Mouse (Mus musculus) embryonic facial prominence, embryonic 14.5 days (tissue): ENCODE data around the gene Fam19a5. TPM values are rescaled to one million over a fixed set of nuclear protein-coding genes. Genes with fewer than 3 reads are reported as not detected.
A peak's percentile ranks its signal among the peaks of the same experiment; 100 is the strongest.

Source experiments
- ATAC-seq: fragments of 200-750 bp; cut with Nextera tagmentation; 2 replicates; pipeline ENCODE4 v1.8.0; 2017; ENCODE audit warnings: low read depth, moderate number of reproducible peaks, moderate TSS enrichment
- DNase-seq: peaks from one replicate; pipeline ENCODE4 v3.0.0-alpha.2; 2015; ENCODE audit warnings: low spot score
- H3K27ac ChIP-seq: fragments of 300-500 bp; sonication (generic); replicated peaks from 2 replicates; pipeline ENCODE4 v1.5.1; 2014; ENCODE audit warnings: low read depth, mild to moderate bottlenecking, low read length, moderate library complexity
- H3K27me3 ChIP-seq: fragments of 300-500 bp; sonication (generic); replicated peaks from 2 replicates; pipeline ENCODE4 v1.6.1; 2014; ENCODE audit warnings: low read length; ENCODE audit not compliant: control insufficient read depth, insufficient read depth
- H3K36me3 ChIP-seq: fragments of 300-500 bp; sonication (generic); 2 replicates; pipeline ENCODE4 v1.6.1; 2014; ENCODE audit warnings: low read length, mixed read lengths; ENCODE audit not compliant: control insufficient read depth, insufficient read depth
- H3K4me1 ChIP-seq: fragments of 300-500 bp; sonication (generic); 2 replicates; pipeline ENCODE4 v1.6.1; 2014; ENCODE audit warnings: antibody characterized with exemption, low read length; ENCODE audit not compliant: control insufficient read depth, insufficient read depth
- H3K4me2 ChIP-seq: fragments of 300-500 bp; sonication (generic); 2 replicates; pipeline ENCODE4 v1.6.1; 2014; ENCODE audit warnings: low read depth, mild to moderate bottlenecking, low read length, moderate library complexity, mixed read lengths
- H3K4me3 ChIP-seq: fragments of 300-500 bp; sonication (generic); 2 replicates; pipeline ENCODE4 v1.5.1; 2014; ENCODE audit warnings: low read depth, mild to moderate bottlenecking, low read length
- H3K9ac ChIP-seq: fragments of 300-500 bp; sonication (generic); 2 replicates; pipeline ENCODE4 v1.6.1; 2014; ENCODE audit warnings: low read depth, mild to moderate bottlenecking, low read length, moderate library complexity, mixed read lengths
- H3K9me3 ChIP-seq: fragments of 300-500 bp; sonication (generic); 2 replicates; pipeline ENCODE4 v1.6.1; 2016; ENCODE audit warnings: low read length; ENCODE audit not compliant: control insufficient read depth
- WGBS: fragments of 180-500 bp; shearing (Covaris S2); extraction: QIAGEN DNeasy Blood & Tissue Kit; methylation state at CpG from one replicate; pipeline ENCODE4 v1.1.7; 2014; 5-methylcytosine and 5-hydroxymethylcytosine counted together
- polyA plus RNA-seq: library from polyadenylated mRNA; unstranded; fragments of >200 nt; fragmentation: Nextera tagmentation; extraction: Ambion mirVana; gene quantifications from 2 replicates; pipeline ENCODE4 v1.2.1, GENCODE M21; 2014

Gene Fam19a5
- polyA plus RNA-seq, 1 experiment from 2014 or later, result 4.7 TPM

- ATAC-seq (no peak), DNase-seq (no peak)
- H3K27ac ChIP-seq, result no peak overlapping the region
- no peak overlapping the region for H3K4me2 ChIP-seq
- H3K36me3 ChIP-seq, result no peaks in the 10 kb centered on the region
- no peaks in the 10 kb centered on the region for H3K4me1 ChIP-seq
- no peaks in the 10 kb centered on the region for H3K9me3 ChIP-seq
- no peak overlapping the region for H3K9ac ChIP-seq
- no peaks in the 10 kb centered on the region for H3K27me3 ChIP-seq
- WGBS, result 40% methylated on average over 4 of the region's 4 CpGs
- H3K4me3 ChIP-seq, result no peak overlapping the region
Measured at GRCm38 (mm10) chr15:87711790-87712189, 167.7 kb downstream of the Fam19a5 start.

GRCm38 (mm10) chr15:87712221-87712620 lies 168.1 kb downstream of the Fam19a5 start:
- DNase-seq (no peak), ATAC-seq (no peak)
- H3K4me1 ChIP-seq, result no peaks in the 10 kb centered on the region
- H3K9me3 ChIP-seq, result no peaks in the 10 kb centered on the region
- no peak overlapping the region for H3K4me3 ChIP-seq
- no peaks in the 10 kb centered on the region for H3K36me3 ChIP-seq
- H3K4me2 ChIP-seq, result no peak overlapping the region
- H3K27me3 ChIP-seq, result no peaks in the 10 kb centered on the region
- H3K9ac ChIP-seq, result no peak overlapping the region
- WGBS, result 75% methylated on average over 8 of the region's 8 CpGs
- no peak overlapping the region for H3K27ac ChIP-seq

DNA sequence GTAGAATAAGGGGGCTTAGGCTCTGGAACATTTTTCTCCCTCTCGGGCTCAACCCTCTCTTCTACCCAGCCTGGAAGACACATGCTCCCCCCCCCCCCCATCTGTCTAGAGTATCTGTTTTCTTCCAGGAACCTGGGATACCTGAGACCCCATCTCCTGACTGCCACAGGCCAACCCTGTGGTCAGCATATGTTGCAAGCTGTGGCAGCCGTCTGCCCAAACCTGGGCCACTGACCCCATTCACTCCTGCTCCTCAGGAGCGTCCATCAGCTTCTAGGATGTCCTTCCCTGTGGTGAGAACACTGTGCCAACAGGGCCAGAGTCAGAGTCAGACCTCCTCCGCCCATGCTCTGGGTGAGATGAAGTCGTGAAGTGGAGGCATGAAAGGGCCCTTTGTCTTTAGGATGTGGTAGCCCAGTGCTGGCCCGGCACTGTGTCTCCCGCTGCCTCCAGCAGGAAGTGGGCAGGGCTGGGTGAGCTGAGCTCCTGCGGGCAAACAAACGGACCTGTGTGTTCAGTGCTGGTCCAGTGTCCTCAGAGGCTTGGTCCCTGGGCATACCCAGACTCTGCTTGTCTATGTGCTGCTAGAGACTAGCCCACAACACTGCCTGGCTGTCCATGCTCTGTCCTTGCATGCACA lies 171.1 kb downstream of the Fam19a5 start:
- Histone ChIP-seq H3K9ac (no peak overlapping the region), H3K27me3 (no peaks in the 10 kb centered on the region), H3K27ac (no peak overlapping the region), H3K4me3 (no peak overlapping the region), H3K36me3 (no peaks in the 10 kb centered on the region), H3K4me2 (no peak overlapping the region), H3K9me3 (no peaks in the 10 kb centered on the region), H3K4me1 (no peaks in the 10 kb centered on the region)
- peak; percentile 84 for ATAC-seq
- DNase-seq, result peak; percentile 46
- WGBS, result 28% methylated on average over 9 of the region's 9 CpGs

GRCm38 (mm10) chr15:87717056-87717455 lies 173.0 kb downstream of the Fam19a5 start:
- Histone ChIP-seq H3K36me3 (no peaks in the 10 kb centered on the region), H3K9ac (no peak overlapping the region), H3K4me3 (no peak overlapping the region), H3K4me2 (no peak overlapping the region), H3K27ac (no peak overlapping the region), H3K9me3 (no peaks in the 10 kb centered on the region), H3K4me1 (no peaks in the 10 kb centered on the region), H3K27me3 (no peaks in the 10 kb centered on the region)
- ATAC-seq (peak; percentile 62; the same call in 1 of the 2 replicates), DNase-seq (peak; percentile 24)
- 38% methylated on average over 5 of the region's 5 CpGs for WGBS

GRCm38 (mm10) chr15:87723455-87723986 lies 179.4 kb downstream of the Fam19a5 start:
- Histone ChIP-seq H3K4me3 (no peak overlapping the region), H3K36me3 (no peaks in the 10 kb centered on the region), H3K4me1 (no peaks in the 10 kb centered on the region), H3K9me3 (no peaks in the 10 kb centered on the region), H3K9ac (no peak overlapping the region), H3K4me2 (no peak overlapping the region), H3K27me3 (no peaks in the 10 kb centered on the region), H3K27ac (no peak overlapping the region)
- ATAC-seq (no peak), DNase-seq (peak; percentile 11)
- 70% methylated on average over 5 of the region's 5 CpGs for WGBS

DNA sequence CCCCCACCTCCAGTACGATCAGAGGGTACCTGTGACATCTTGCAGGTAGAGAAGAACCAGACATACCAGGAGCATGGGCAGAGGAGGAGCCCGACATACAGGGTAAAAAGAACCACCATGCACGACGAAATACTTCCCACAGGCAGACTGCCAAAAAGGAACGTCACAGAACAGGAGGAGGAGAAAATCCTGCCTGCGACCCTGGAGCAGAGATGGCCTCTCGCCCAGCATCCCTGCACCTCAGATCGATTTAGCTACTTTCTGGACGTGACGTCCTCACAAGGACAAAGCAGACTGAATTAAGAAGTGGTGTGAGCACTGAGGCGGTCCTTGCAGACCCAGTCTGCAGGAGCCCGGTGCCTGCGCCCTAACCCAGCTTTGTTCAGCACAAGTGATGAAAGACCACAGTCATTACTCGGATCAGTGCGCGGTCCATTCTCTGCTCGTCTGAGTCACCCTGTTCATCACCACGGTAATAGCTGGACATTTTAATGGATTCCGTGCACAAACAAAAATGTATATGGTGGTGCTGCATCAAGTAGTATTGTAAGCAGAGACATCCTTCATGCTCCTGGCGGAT lies 182.6 kb downstream of the Fam19a5 start:
- peak; percentile 7 for DNase-seq
- Histone ChIP-seq H3K27ac (no peak overlapping the region), H3K4me2 (no peak overlapping the region), H3K4me1 (no peaks in the 10 kb centered on the region), H3K27me3 (no peaks in the 10 kb centered on the region), H3K4me3 (no peak overlapping the region), H3K9ac (no peak overlapping the region), H3K9me3 (no peaks in the 10 kb centered on the region), H3K36me3 (no peaks in the 10 kb centered on the region)
- no peak for ATAC-seq
- 77% methylated on average over 20 of the region's 20 CpGs for WGBS

- Histone ChIP-seq H3K36me3 (no peaks in the 10 kb centered on the region), H3K4me2 (no peak overlapping the region), H3K9ac (no peak overlapping the region), H3K27ac (no peak overlapping the region), H3K27me3 (no peaks in the 10 kb centered on the region), H3K4me1 (no peaks in the 10 kb centered on the region), H3K9me3 (no peaks in the 10 kb centered on the region), H3K4me3 (no peak overlapping the region)
- ATAC-seq (no peak), DNase-seq (no peak)
- 93% methylated on average over 4 of the region's 4 CpGs for WGBS
Measured at GRCm38 (mm10) chr15:87736345-87736744, 192.2 kb downstream of the Fam19a5 start.

DNA sequence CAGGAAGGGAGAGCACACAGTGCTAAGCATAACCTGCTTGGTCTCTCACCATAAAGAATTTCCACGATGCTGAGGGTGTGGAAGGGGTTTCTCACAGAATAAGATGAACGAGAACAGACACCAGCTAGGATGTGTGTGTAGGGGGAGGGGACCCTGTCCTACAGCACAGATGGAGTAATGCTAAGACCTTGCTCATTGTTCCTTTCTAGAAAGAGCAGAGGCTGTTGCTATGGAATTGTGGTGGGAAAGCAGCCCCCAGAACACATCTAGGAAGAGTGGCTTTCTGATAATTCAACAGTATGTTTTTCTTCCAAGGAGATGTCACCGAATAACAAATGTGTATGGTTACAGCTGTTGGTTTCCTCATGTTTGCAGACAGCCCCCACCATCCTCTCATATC lies 211.4 kb downstream of the Fam19a5 start:
- WGBS, result 82% methylated on average over 3 of the region's 3 CpGs
- Histone ChIP-seq H3K4me2 (no peak overlapping the region), H3K27ac (no peak overlapping the region), H3K27me3 (no peaks in the 10 kb centered on the region), H3K4me1 (no peaks in the 10 kb centered on the region), H3K9ac (no peak overlapping the region), H3K36me3 (no peaks in the 10 kb centered on the region), H3K9me3 (no peaks in the 10 kb centered on the region), H3K4me3 (no peak overlapping the region)
- DNase-seq (no peak), ATAC-seq (no peak)

- Histone ChIP-seq H3K4me2 (no peak overlapping the region), H3K9me3 (0 out of 2 replicates have a peak, but pooled peaks cover 4% of the 10 kb centered on the region), H3K27me3 (no peaks in the 10 kb centered on the region), H3K9ac (no peak overlapping the region), H3K36me3 (no peaks in the 10 kb centered on the region), H3K27ac (no peak overlapping the region), H3K4me1 (no peaks in the 10 kb centered on the region), H3K4me3 (no peak overlapping the region)
- 59% methylated on average over 3 of the region's 3 CpGs for WGBS
- peak; percentile 42 for DNase-seq
- no peak for ATAC-seq
Measured at GRCm38 (mm10) chr15:87765876-87766275, 221.8 kb downstream of the Fam19a5 start.
